Mouse (Mus musculus) embryo, embryonic 10 days (tissue): ENCODE data around the gene Ppp1r8.
"Not testable (repeated sequence)": the region's sequence is repeated elsewhere in the genome, so short reads cannot be mapped to it uniquely, and the experiment has no call there.

Experiments
- DNase-seq: peaks from one replicate; pipeline ENCODE4 v3.0.0-alpha.2; 2015; ENCODE audit warnings: low spot score

The Ppp1r8 gene

DNA sequence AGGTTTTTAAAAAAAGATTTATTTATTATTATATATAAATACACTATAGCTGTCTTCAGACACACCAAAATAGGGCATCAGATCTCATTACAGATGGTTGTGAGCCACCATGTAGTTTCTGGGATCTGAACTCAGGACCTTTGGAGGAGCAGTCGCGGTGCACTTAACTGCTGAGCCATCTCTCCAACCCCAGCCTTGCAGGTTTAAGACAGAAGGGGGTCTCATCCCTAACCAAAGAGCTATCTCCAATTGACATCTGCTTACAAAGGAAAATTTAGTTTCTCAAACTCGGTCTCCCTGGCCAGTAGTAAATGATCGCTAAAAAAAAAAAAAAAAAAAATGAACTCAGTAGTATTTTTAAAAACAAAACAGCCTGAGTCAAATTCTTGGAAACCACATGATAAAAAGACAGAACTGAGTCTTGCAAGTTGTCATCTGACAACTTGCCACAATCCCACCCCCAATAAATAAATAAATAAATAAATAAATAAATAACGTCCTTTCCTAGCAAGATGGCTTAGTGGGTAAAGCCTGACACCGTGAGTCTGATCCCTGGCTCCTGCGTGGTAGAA lies 36.3 kb downstream of the Ppp1r8 start:
- no peak for DNase-seq

GRCm38 (mm10) chr4:132805599-132806197 lies 37.3 kb downstream of the Ppp1r8 start:
- no peak for DNase-seq

DNA sequence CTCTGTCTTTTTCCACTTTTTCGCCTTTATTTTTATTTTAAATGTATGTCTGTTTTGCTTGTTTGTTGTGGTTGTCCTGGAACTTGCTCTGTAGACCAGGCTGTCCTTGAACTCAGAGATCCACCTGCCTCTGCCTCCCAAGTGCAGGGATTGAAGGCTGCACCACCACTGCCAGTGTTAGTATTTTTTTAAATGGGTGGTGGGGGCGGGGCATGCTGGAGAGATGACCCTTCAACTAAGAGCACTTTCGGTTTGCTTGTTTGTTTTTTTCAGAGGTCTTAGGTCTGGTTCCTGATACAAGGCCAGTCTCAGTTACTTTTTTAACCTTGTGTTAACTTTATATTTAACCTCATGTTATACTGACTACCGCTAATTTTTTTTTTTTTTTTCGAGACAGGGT lies 37.8 kb downstream of the Ppp1r8 start:
- DNase-seq, result no peak

GRCm38 (mm10) chr4:132804331-132804730 lies 38.6 kb downstream of the Ppp1r8 start:
- no peak for DNase-seq

GRCm38 (mm10) chr4:132803876-132804275 lies 39.1 kb downstream of the Ppp1r8 start:
- no peak for DNase-seq

DNA sequence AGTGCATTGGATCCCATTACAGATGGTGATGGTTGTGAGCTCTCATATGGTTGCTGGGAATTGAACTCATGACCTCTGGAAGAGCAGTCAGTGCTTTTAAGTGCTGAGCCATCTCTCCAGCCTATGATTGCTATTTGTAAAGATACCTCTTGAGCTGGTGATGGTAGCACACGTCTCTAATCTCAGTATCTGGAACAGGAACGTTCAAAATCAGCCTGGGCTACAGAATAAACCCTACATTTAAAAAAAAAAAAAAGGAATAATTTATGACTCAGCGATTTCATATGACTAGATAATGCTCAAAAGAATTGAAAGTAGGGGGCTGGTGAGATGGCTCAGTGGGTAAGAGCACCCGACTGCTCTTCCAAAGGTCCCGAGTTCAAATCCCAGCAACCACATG lies 39.8 kb downstream of the Ppp1r8 start:
- DNase-seq, result no peak

DNA sequence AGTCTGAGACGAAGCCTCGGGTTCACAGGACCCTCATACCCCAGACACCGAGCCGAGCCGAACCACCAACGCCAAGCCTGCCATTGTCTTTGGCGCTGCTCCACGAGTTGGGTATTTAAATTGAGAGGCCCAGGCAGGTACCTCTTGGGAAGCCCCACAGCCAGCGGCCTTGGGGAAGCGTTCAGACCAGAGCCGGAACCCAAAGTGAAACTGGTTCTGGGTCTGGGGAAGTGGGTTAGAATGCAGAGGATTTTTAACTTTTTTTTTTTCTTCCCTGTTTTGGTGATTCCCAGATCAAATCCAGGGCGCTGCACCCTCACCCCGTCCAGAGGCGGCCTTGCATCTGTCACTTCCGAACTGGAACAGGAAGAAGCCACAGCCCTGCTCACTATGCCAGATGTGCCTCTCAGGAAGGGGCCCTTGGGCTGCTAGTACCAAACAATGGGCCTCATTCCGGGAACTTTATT lies 40.8 kb downstream of the Ppp1r8 start:
- DNase-seq, result no peak

- no peak for DNase-seq
Observed at GRCm38 (mm10) chr4:132801176-132802077, 41.5 kb downstream of the Ppp1r8 start.

GRCm38 (mm10) chr4:132799845-132800244 lies 43.1 kb downstream of the Ppp1r8 start:
- no peak for DNase-seq

GRCm38 (mm10) chr4:132798666-132799065 lies 44.3 kb downstream of the Ppp1r8 start:
- DNase-seq, result not testable (repeated sequence)

DNA sequence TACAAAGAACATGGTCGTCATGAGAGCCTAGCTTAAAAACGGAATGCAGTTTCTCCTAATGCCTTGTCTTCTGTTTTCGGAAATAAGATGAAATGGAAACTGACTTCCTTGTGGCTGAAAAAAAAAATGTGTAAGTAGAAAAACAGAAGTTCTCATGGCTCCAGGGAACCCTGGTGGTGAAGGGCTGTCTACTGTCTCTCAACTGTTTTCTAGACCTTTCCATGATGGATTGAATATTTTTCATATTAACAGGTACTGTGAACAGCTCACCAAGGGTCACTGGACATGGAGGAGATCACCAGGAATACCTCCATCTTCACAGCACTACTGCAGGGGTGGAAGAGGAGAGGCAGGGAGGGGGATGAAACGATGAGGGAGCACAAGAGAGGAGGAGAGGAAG lies 44.9 kb downstream of the Ppp1r8 start:
- no peak for DNase-seq

DNA sequence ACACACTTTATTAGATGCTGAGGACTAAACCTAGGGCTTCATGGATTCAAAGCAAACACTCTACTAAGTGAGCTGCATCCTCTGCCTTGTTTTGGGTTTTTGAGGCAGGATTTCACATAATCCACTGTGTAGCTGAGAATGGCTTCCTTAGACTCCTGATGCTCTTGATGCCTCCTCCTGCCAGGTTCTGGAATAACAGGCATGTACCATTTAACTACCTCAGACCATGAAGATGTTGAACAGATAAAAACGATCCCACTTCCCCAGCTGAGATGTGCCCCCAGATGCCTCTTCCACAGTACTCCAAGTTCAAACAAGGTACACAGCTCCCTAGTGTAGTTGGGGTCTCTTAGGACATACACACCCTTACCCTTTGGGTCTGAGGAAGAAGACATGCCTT lies 45.5 kb downstream of the Ppp1r8 start:
- DNase-seq, result no peak

DNA sequence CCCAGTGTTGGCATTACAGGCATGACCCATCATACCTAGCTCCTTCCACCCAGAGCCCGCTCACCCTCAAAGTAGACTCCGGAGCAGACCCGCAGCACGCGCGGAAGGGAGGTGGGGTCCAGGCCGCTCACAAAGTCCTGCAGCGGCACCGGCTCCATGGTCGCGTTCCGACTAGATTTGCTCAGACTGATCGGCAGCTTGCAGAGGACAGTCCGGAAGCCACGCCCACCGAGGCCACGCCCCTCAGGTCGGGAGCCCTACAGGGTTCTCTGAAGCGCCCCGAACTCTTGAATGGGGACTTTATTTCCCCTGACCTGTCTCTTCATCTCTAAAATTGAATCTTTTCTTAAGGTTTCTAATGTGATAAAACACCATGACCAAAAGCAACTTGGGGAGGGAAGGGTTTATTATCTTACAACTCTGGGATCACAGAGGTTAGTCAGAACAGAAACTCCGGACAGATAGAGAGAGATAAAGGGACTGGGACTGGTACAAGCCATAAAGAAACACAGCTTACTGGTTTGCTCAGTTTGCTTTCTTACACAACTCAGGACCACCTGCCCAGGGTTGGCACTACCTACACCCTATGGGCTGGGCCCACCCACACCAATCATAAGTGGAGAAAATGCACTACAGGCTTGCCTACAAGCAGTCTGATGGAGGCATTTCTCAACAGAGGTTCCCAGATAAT lies 46.6 kb downstream of the Ppp1r8 start, which contains the start of gene Themis2:
Themis2 (minus strand) TSS at position 192 of the 691 bp plus-strand sequence.
- DNase-seq, result peak; percentile 90

DNA sequence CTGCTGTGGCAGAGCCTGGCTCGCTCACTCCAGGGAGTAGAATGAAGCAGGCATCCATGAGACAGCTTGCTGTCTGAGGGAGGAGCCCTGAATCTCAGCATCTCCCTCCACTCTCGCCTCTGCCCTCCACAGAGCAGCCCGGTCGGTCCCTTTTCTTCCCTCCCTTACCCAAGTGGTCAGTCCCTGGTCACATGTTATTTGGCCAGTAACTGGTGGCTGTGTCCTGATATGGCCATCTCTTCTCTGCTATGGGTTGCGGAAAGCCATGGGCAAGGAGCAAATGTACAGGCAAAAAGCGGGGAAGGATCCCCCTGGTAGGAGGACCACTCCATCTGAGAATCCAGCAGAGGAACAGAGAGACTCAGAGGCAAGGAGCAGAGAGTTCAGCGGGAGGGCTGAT lies 47.8 kb downstream of the Ppp1r8 start:
- DNase-seq, result no peak

DNA sequence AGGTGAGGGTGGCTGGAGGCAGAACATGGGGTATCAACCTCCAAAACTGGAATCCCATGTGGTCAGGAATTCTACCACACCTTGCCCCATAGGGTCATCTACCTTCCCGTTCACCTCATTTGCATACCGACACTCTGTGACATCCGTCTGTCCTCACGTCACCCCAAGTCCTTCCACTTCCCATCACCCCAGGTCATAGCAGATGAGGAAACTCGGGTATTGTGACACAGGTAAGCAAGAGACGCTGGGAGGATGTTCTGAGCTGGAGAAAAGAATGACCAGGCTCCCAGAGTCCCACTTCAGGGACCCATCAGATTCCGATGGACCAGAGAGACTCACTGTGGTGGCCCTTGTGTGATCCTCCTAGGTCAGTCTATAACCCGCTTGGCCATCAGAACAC lies 48.2 kb downstream of the Ppp1r8 start:
- DNase-seq, result no peak

GRCm38 (mm10) chr4:132794028-132794427 lies 48.9 kb downstream of the Ppp1r8 start:
- DNase-seq, result no peak

DNA sequence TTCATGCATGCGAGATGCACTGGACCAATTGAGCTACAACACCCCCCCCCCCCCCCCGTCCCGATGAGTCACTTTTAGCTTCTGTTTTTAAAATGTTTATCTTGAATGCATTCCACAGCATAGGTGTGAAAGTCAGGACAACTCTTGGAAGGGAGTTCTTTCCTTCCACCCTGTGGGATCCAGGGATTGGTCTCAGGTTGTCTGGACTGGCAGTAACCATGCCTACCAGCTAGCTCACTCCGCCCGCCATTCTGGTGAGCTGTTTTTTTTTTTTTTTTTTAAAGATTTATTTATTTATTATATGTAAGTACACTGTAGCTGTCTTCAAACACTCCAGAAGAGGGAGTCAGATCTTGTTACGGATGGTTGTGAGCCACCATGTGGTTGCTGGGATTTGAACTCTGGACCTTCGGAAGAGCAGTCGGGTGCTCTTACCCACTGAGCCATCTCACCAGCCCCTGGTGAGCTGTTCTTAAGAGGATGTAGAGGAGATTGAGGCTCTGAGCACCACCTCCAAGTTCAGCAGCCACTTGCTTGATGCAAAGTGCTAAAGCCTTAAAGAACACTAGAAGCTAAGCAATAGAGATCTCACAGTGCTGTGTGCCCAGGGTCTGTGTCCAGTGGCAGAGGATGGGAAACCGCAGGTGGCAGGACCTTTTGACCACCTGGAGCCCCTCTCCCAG lies 49.5 kb downstream of the Ppp1r8 start:
- not testable (repeated sequence) for DNase-seq

- no peak for DNase-seq
Observed at GRCm38 (mm10) chr4:132789731-132790130, 53.2 kb downstream of the Ppp1r8 start.

- no peak for DNase-seq
Observed at GRCm38 (mm10) chr4:132785228-132785627, 57.7 kb downstream of the Ppp1r8 start.

- DNase-seq, result no peak
Observed at GRCm38 (mm10) chr4:132783732-132784131, 59.2 kb downstream of the Ppp1r8 start.

- DNase-seq, result no peak
Observed at GRCm38 (mm10) chr4:132780288-132780687, 62.7 kb downstream of the Ppp1r8 start.
